Mouse (Mus musculus) CH12.LX (cell line): ENCODE measurements at regions not wholly inside any gene's neighbourhood (a gene's known extent, or its start where the extent isn't known, plus 50 kb on each side); places are given as distances from the start of the nearest gene placed in this dataset.

Source experiments
- CTCF ChIP-seq, 2 experiments: IDR thresholded peaks in 1 of 2; conservative IDR thresholded peaks in 1 of 2; 2 replicates each; pipeline ENCODE4 v1.5.1; 2011 to 2012; ENCODE audit warnings: low read depth in 2 of 2, low read length in 2 of 2, improper control_type of control experiment in 1 of 2, inconsistent platforms in 1 of 2, mild to moderate bottlenecking in 1 of 2, moderate library complexity in 1 of 2
- ELF1 ChIP-seq: IDR thresholded peaks from 2 replicates; pipeline ENCODE4 v1.6.1; 2014; ENCODE audit warnings: low read depth, mild to moderate bottlenecking, inconsistent platforms, low read length, improper control_type of control experiment
- EP300 ChIP-seq: IDR thresholded peaks from 2 replicates; pipeline ENCODE4 v1.6.1; 2011; ENCODE audit warnings: low read length, improper control_type of control experiment
- GABPA ChIP-seq: IDR thresholded peaks from 2 replicates; pipeline ENCODE4 v1.6.1; 2012; ENCODE audit warnings: low read depth, low read length, improper control_type of control experiment, inconsistent platforms; ENCODE audit not compliant: insufficient replicate concordance
- HCFC1 ChIP-seq: IDR thresholded peaks from 2 replicates; pipeline ENCODE4 v1.6.1; 2012; ENCODE audit warnings: low read depth, mild to moderate bottlenecking, inconsistent platforms, low read length, improper control_type of control experiment
- MAZ ChIP-seq: IDR thresholded peaks from 2 replicates; pipeline ENCODE4 v1.6.1; 2012; ENCODE audit warnings: low read depth, mild to moderate bottlenecking, inconsistent platforms, low read length, improper control_type of control experiment, moderate library complexity
- MXI1 ChIP-seq: IDR thresholded peaks from 2 replicates; pipeline ENCODE4 v1.6.1; 2011; ENCODE audit warnings: mild to moderate bottlenecking, low read depth, low read length, improper control_type of control experiment
- NELFE ChIP-seq: IDR thresholded peaks from 2 replicates; pipeline ENCODE4 v1.6.1; 2011; ENCODE audit warnings: low read depth, low read length, improper control_type of control experiment
- NRF1 ChIP-seq: IDR thresholded peaks from 2 replicates; pipeline ENCODE4 v1.6.1; 2014; ENCODE audit warnings: low read depth, mild to moderate bottlenecking, inconsistent platforms, low read length, improper control_type of control experiment, moderate library complexity
- RAD21 ChIP-seq: IDR thresholded peaks from 2 replicates; pipeline ENCODE4 v1.6.1; 2011; ENCODE audit warnings: low read depth, mild to moderate bottlenecking, low read length, improper control_type of control experiment, moderate library complexity
- UBTF ChIP-seq: IDR thresholded peaks from 2 replicates; pipeline ENCODE4 v1.6.1; 2012; ENCODE audit warnings: low read depth, mild to moderate bottlenecking, inconsistent platforms, low read length, improper control_type of control experiment, moderate library complexity
- USF1 ChIP-seq: IDR thresholded peaks from 2 replicates; pipeline ENCODE4 v1.6.1; 2014; ENCODE audit warnings: low read depth, mild to moderate bottlenecking, inconsistent platforms, low read length, improper control_type of control experiment
- USF2 ChIP-seq: conservative IDR thresholded peaks from 2 replicates; pipeline ENCODE4 v1.6.1; 2011; ENCODE audit warnings: low read depth, low read length, improper control_type of control experiment
- ZC3H11A ChIP-seq: IDR thresholded peaks from 2 replicates; pipeline ENCODE4 v1.6.1; 2012; ENCODE audit warnings: low read depth, mild to moderate bottlenecking, inconsistent platforms, low read length, improper control_type of control experiment

- TF ChIP-seq CTCF (conservative IDR thresholded peaks at IDR 0.05 in 1 of 2, IDR thresholded peaks at IDR 0.05 in 1 of 2; ENCODE audit: low read depth in 2 of 2, low read length in 2 of 2) (no peak), USF2 (no peak), UBTF (no peak), ZC3H11A (no peak), ELF1 (no peak), EP300 (no peak), NRF1 (no peak), USF1 (no peak), MAZ (no peak), NELFE (no peak), HCFC1 (no peak), GABPA (no peak), RAD21 (no peak), MXI1 (no peak)
Observed at GRCm38 (mm10) chr1:184409986-184410385, 322.4 kb downstream of the Hlx start.
